Mouse (Mus musculus): ENCODE measurements around the gene Myh7. TPM values are rescaled to one million over a fixed set of nuclear protein-coding genes. Genes with fewer than 3 reads are reported as not detected.

The Myh7 gene
- not detected for polyA plus RNA-seq (2014; fragmentation: Illumina TruSeq; extraction: RNeasy Lipid Tissue Mini Kit (QIAGEN cat#74804); ENCODE audit: low replicate concordance)

GRCm38 (mm10) chr14:54994136-54994868 lies at the start of gene Myh7:
Gene Myh7, minus strand, starts transcription at chr14:54994626.

GRCm38 (mm10) chr14:55014991-55015766 lies 20.8 kb upstream of the Myh7 start, which contains the start of gene Ngdn:
Gene Ngdn, plus strand, starts transcription at chr14:55015454.

GRCm38 (mm10) chr14:54976633-54977032 lies 17.8 kb downstream of the Myh7 start, which contains the start of gene Gm17428:
Gene Gm17428, plus strand, starts transcription at chr14:54976933.

GRCm38 (mm10) chr14:54966320-54966977 lies 28.0 kb downstream of the Myh7 start, which contains the start of gene Myh6:
Gene Myh6, minus strand, starts transcription at chr14:54966927.

GRCm38 (mm10) chr14:54935904-54936830 lies 58.3 kb downstream of the Myh7 start, which contains the start of gene Cmtm5:
Gene Cmtm5, plus strand, starts transcription at chr14:54936261.

GRCm38 (mm10) chr14:54932645-54933150 lies 61.7 kb downstream of the Myh7 start, which contains the start of gene Il25:
Gene Il25, plus strand, starts transcription at chr14:54932695.

GRCm38 (mm10) chr14:54925349-54926342 lies 68.8 kb downstream of the Myh7 start, which contains the start of gene Efs:
Gene Efs, minus strand, starts transcription at chr14:54926126.

Other genes with a start within 250 kb of the Myh7 start
- gene Slc7a8, start 212.7 kb downstream of the Myh7 start, polyA plus RNA-seq (2014; fragmentation: Illumina TruSeq; extraction: RNeasy Lipid Tissue Mini Kit (QIAGEN cat#74804); ENCODE audit: low replicate concordance) = 32.0 TPM
- not detected for gene Rnf212b, start 180.5 kb downstream of the Myh7 start, polyA plus RNA-seq (2014; fragmentation: Illumina TruSeq; extraction: RNeasy Lipid Tissue Mini Kit (QIAGEN cat#74804); ENCODE audit: low replicate concordance)
- 3.3 TPM for gene Homez, start 123.7 kb downstream of the Myh7 start, polyA plus RNA-seq (2014; fragmentation: Illumina TruSeq; extraction: RNeasy Lipid Tissue Mini Kit (QIAGEN cat#74804); ENCODE audit: low replicate concordance)
- gene Ppp1r3e, start 117.1 kb downstream of the Myh7 start, polyA plus RNA-seq (2014; fragmentation: Illumina TruSeq; extraction: RNeasy Lipid Tissue Mini Kit (QIAGEN cat#74804); ENCODE audit: low replicate concordance) = 3.3 TPM
- gene Bcl2l2, start 111.2 kb downstream of the Myh7 start, polyA plus RNA-seq (2014; fragmentation: Illumina TruSeq; extraction: RNeasy Lipid Tissue Mini Kit (QIAGEN cat#74804); ENCODE audit: low replicate concordance) = 12.5 TPM
- gene Gm20521, start 111.2 kb downstream of the Myh7 start, polyA plus RNA-seq (2014; fragmentation: Illumina TruSeq; extraction: RNeasy Lipid Tissue Mini Kit (QIAGEN cat#74804); ENCODE audit: low replicate concordance) = not detected
- gene Pabpn1, start 102.1 kb downstream of the Myh7 start, polyA plus RNA-seq (2014; fragmentation: Illumina TruSeq; extraction: RNeasy Lipid Tissue Mini Kit (QIAGEN cat#74804); ENCODE audit: low replicate concordance) = 46.7 TPM
- 0.22 TPM for gene Slc22a17, start 81.5 kb downstream of the Myh7 start, polyA plus RNA-seq (2014; fragmentation: Illumina TruSeq; extraction: RNeasy Lipid Tissue Mini Kit (QIAGEN cat#74804); ENCODE audit: low replicate concordance)
- not detected for gene Efs, start 68.5 kb downstream of the Myh7 start, polyA plus RNA-seq (2014; fragmentation: Illumina TruSeq; extraction: RNeasy Lipid Tissue Mini Kit (QIAGEN cat#74804); ENCODE audit: low replicate concordance)
- gene Il25, start 61.9 kb downstream of the Myh7 start, polyA plus RNA-seq (2014; fragmentation: Illumina TruSeq; extraction: RNeasy Lipid Tissue Mini Kit (QIAGEN cat#74804); ENCODE audit: low replicate concordance) = not detected
- not detected for gene Cmtm5, start 58.4 kb downstream of the Myh7 start, polyA plus RNA-seq (2014; fragmentation: Illumina TruSeq; extraction: RNeasy Lipid Tissue Mini Kit (QIAGEN cat#74804); ENCODE audit: low replicate concordance)
- not detected for gene Myh6, start 27.7 kb downstream of the Myh7 start, polyA plus RNA-seq (2014; fragmentation: Illumina TruSeq; extraction: RNeasy Lipid Tissue Mini Kit (QIAGEN cat#74804); ENCODE audit: low replicate concordance)
- not detected for gene Gm17428, start 17.7 kb downstream of the Myh7 start, polyA plus RNA-seq (2014; fragmentation: Illumina TruSeq; extraction: RNeasy Lipid Tissue Mini Kit (QIAGEN cat#74804); ENCODE audit: low replicate concordance)
- 1.9 TPM for gene Ngdn, start 20.8 kb upstream of the Myh7 start, polyA plus RNA-seq (2014; fragmentation: Illumina TruSeq; extraction: RNeasy Lipid Tissue Mini Kit (QIAGEN cat#74804); ENCODE audit: low replicate concordance)
- gene Zfhx2, start 97.7 kb upstream of the Myh7 start, polyA plus RNA-seq (2014; fragmentation: Illumina TruSeq; extraction: RNeasy Lipid Tissue Mini Kit (QIAGEN cat#74804); ENCODE audit: low replicate concordance) = 0.41 TPM
- gene Thtpa, start 100.2 kb upstream of the Myh7 start, polyA plus RNA-seq (2014; fragmentation: Illumina TruSeq; extraction: RNeasy Lipid Tissue Mini Kit (QIAGEN cat#74804); ENCODE audit: low replicate concordance) = 3.2 TPM
- gene Ap1g2, start 112.0 kb upstream of the Myh7 start, polyA plus RNA-seq (2014; fragmentation: Illumina TruSeq; extraction: RNeasy Lipid Tissue Mini Kit (QIAGEN cat#74804); ENCODE audit: low replicate concordance) = 15.8 TPM
- gene Jph4, start 122.3 kb upstream of the Myh7 start, polyA plus RNA-seq (2014; fragmentation: Illumina TruSeq; extraction: RNeasy Lipid Tissue Mini Kit (QIAGEN cat#74804); ENCODE audit: low replicate concordance) = 0.37 TPM
- not detected for gene Dhrs2, start 227.4 kb upstream of the Myh7 start, polyA plus RNA-seq (2014; fragmentation: Illumina TruSeq; extraction: RNeasy Lipid Tissue Mini Kit (QIAGEN cat#74804); ENCODE audit: low replicate concordance)

All from small intestine, adult 10 weeks (tissue).